Mouse (Mus musculus): ENCODE results near the gene Cemip2. TPM values are rescaled to one million over a fixed set of nuclear protein-coding genes. Genes with fewer than 3 reads are reported as not detected.

Gene Cemip2
- total RNA-seq, 2 experiments from 2014 or later, result 12.3 to 15.9 TPM

GRCm38 (mm10) chr19:21776671-21777070 is 1.5 kb upstream of the Cemip2 start:
- DNase-seq (ENCODE audit: low spot score in 2 of 2), result no peak
- intact Hi-C loops (cut with DNase I), result loop anchor here (5.0 kb wide), 1 partner anchor 526 kb away; no protein-coding TSS in a partner anchor

- intact Hi-C loops (cut with DNase I), result loop anchor here (5.0 kb wide), 1 partner anchor 525 kb away; no protein-coding TSS in a partner anchor
- DNase-seq (ENCODE audit: low spot score in 2 of 2), result peak in 1 of 2 experiments; percentile 28
Measured at GRCm38 (mm10) chr19:21777171-21777731, 891 bp upstream of the Cemip2 start.

GRCm38 (mm10) chr19:21779106-21779505 is 964 bp downstream of the Cemip2 start:
- intact Hi-C loops (cut with DNase I), result loop anchor here (2.0 to 5.0 kb wide), 2 partner anchors 20 to 523 kb away; no protein-coding TSS in a partner anchor
- DNase-seq (ENCODE audit: low spot score in 2 of 2), result no peak

GRCm38 (mm10) chr19:21780663-21781062 is 2.5 kb downstream of the Cemip2 start:
- DNase-seq (ENCODE audit: low spot score in 2 of 2), result no peak
- intact Hi-C loops (cut with DNase I), result no loop called here

GRCm38 (mm10) chr19:21781066-21781786 is 3.1 kb downstream of the Cemip2 start:
- DNase-seq (ENCODE audit: low spot score in 2 of 2), result no peak
- intact Hi-C loops (cut with DNase I), result no loop called here

GRCm38 (mm10) chr19:21781787-21782432 is 3.8 kb downstream of the Cemip2 start:
- intact Hi-C loops (cut with DNase I), result no loop called here
- DNase-seq (ENCODE audit: low spot score in 2 of 2), result no peak

- no peak for DNase-seq (ENCODE audit: low spot score in 2 of 2)
- intact Hi-C loops (cut with DNase I), result no loop called here
Measured at GRCm38 (mm10) chr19:21783717-21784116, 5.6 kb downstream of the Cemip2 start.

GRCm38 (mm10) chr19:21784331-21785131 is 6.4 kb downstream of the Cemip2 start:
- no peak for DNase-seq (ENCODE audit: low spot score in 2 of 2)
- intact Hi-C loops (cut with DNase I), result no loop called here

- DNase-seq (ENCODE audit: low spot score in 2 of 2), result no peak
- intact Hi-C loops (cut with DNase I), result no loop called here
Measured at GRCm38 (mm10) chr19:21785132-21785528, 7.0 kb downstream of the Cemip2 start.

GRCm38 (mm10) chr19:21787004-21787480 is 8.9 kb downstream of the Cemip2 start:
- intact Hi-C loops (cut with DNase I), result no loop called here
- peak; percentile 58 to 59 for DNase-seq (ENCODE audit: low spot score in 2 of 2)

GRCm38 (mm10) chr19:21788999-21789398 is 10.9 kb downstream of the Cemip2 start:
- intact Hi-C loops (cut with DNase I), result no loop called here
- no peak for DNase-seq (ENCODE audit: low spot score in 2 of 2)

GRCm38 (mm10) chr19:21789676-21790075 is 11.5 kb downstream of the Cemip2 start:
- intact Hi-C loops (cut with DNase I), result no loop called here

GRCm38 (mm10) chr19:21791386-21791785 is 13.2 kb downstream of the Cemip2 start:
- no peak for DNase-seq (ENCODE audit: low spot score in 2 of 2)
- intact Hi-C loops (cut with DNase I), result no loop called here

More at GRCm38 (mm10) chr19:21789676-21790075, 11.5 kb downstream of the Cemip2 start:
- DNase-seq (ENCODE audit: low spot score in 2 of 2), result no peak

- no peak for DNase-seq (ENCODE audit: low spot score in 2 of 2)
- intact Hi-C loops (cut with DNase I), result no loop called here
Measured at GRCm38 (mm10) chr19:21791826-21792225, 13.7 kb downstream of the Cemip2 start.

- intact Hi-C loops (cut with DNase I), result no loop called here
- DNase-seq (ENCODE audit: low spot score in 2 of 2), result peak in 1 of 2 experiments; percentile 33
Measured at GRCm38 (mm10) chr19:21792587-21793175, 14.5 kb downstream of the Cemip2 start.

GRCm38 (mm10) chr19:21794569-21794968 is 16.4 kb downstream of the Cemip2 start:
- intact Hi-C loops (cut with DNase I), result no loop called here
- DNase-seq (ENCODE audit: low spot score in 2 of 2), result no peak

- intact Hi-C loops (cut with DNase I), result no loop called here
- no peak for DNase-seq (ENCODE audit: low spot score in 2 of 2)
Measured at GRCm38 (mm10) chr19:21796333-21796732, 18.2 kb downstream of the Cemip2 start.

GRCm38 (mm10) chr19:21798700-21799099 is 20.6 kb downstream of the Cemip2 start:
- no peak for DNase-seq (ENCODE audit: low spot score in 2 of 2)
- intact Hi-C loops (cut with DNase I), result loop anchor here (2.0 kb wide), 1 partner anchor 20 kb away; the partner anchor contains the start of gene Cemip2

Data from left cerebral cortex, postnatal 36 days (tissue).